Mouse (Mus musculus): ENCODE results near the gene Abhd17c. TPM values are rescaled to one million over a fixed set of nuclear protein-coding genes. Genes with fewer than 3 reads are reported as not detected.

Gene Abhd17c
- 22.2 TPM for total RNA-seq (2023)

DNA sequence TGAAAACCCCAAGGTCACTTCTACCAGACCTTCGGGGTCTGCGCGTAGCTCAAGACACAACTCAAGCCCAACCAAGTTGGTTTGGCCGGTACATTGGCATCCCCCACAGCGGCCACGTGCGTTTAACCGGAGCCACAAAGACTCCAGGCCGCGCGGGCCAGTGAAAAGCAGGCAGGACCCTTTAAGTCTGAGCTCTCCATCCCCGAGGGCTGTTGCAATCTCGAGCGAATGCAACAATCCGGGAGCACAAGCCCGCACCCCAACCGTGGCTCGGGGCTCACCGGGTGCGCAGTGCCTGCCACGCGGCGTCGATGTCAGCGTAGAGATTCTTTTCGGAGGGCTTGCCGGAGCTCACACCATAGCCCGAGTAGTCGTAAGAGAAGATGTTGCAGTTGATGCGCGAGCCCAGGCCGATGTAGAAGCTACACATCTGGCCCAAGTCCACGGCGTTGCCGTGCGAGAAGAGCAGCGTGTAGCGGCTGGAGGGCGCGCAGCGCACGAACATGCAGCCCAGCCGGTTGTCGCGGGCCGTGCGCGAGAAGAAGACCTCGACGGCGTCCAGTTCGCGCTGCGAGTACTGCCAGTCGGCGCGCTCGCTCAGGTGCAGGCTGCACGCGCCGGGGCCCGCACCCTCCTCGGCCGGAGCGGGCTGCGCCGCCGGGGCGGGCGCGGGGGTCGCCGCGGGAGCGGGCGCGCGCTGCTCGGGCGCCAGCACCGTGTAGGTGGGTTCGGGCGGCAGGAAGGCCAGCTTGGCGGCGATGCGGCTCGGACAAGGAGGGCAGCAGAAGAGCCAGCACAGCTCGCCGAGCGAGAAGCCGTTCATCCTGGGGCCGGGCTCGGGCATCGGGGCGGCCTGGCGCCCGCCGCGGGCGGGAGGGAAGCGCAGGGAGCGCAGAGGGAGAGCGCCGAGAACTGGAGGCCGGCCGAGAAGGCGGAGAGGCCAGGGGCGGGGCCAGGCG lies at the start of gene Abhd17c:
TSS of gene Abhd17c (minus strand) at position 893 of the 959 bp plus-strand sequence.

DNA sequence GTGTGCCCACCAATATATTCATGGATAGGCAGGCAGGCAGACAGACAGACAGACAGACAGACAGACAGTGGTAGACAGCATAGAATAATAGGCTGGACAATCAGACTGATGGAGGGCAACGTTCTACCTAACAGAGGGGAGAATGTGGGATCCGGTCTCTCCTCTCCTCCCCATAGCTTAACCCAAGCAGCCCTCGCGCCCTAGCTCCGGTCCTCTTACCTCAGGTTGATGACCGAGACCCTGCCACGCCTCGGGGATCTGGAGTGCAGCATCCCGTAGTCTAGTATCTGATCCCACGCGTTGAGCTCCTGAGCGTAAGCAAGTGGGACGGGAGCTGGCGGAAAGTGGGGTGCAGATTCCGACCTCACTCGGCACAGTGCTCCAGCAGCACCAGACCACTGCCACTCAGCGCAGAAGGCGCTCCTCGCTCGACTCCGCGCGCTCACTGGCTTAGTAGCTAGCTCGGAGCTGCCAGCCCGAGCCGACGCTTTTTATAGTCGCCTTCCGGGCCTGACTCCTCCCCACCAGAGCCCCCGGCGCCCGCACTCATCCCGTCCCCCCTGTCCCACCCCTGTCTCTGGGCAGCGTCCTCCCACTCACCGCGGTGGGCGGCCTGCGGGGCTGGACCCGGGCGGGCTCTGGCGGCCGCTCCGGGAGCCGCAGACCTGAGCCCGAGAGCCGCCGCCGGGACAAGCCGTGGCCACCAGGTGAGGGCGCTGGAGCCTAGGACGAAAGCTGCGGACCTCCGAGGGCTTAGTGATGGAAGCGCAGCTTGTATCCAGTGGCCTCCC lies 65.5 kb downstream of the Abhd17c start, which contains the start of gene Cemip:
TSS of gene Cemip (minus strand) at position 464 of the 791 bp plus-strand sequence.

Other genes starting within 250 kb of the Abhd17c start
- gene Cemip, start 65.4 kb downstream of the Abhd17c start, total RNA-seq (2023), result not detected

All from CD4-positive naive resting alpha-beta T cell, adult 76 days (primary cell).